Mouse (Mus musculus) liver, embryonic 14.5 days (tissue): Measurements from ENCODE around the gene Irf9. TPM values are rescaled to one million over a fixed set of nuclear protein-coding genes. Genes with fewer than 3 reads are reported as not detected.

Experiments used
- ATAC-seq: fragments of 200-750 bp; cut with Nextera tagmentation; 2 replicates; pipeline ENCODE4 v1.8.0; 2017; ENCODE audit warnings: moderate number of reproducible peaks, mild to moderate bottlenecking, moderate library complexity; ENCODE audit not compliant: insufficient read depth
- DNase-seq, 3 experiments: peaks; one replicate each; pipeline ENCODE4 v3.0.0-alpha.2; 2012 to 2013; ENCODE audit warnings: low read depth in 3 of 3, low spot score in 3 of 3
- H3K27ac ChIP-seq: fragments of 300-500 bp; sonication (generic); 2 replicates; pipeline ENCODE4 v1.5.1; 2014; ENCODE audit warnings: moderate library complexity, mild to moderate bottlenecking, control low read depth, inconsistent platforms
- H3K27me3 ChIP-seq: fragments of 300-500 bp; sonication (generic); 2 replicates; pipeline ENCODE4 v1.6.1; 2014; ENCODE audit warnings: mild to moderate bottlenecking, low read length, moderate library complexity; ENCODE audit not compliant: control insufficient read depth, insufficient read depth
- H3K36me3 ChIP-seq: fragments of 300-500 bp; sonication (generic); replicated peaks from 2 replicates; pipeline ENCODE4 v1.6.1; 2014; ENCODE audit warnings: low read depth; ENCODE audit not compliant: control insufficient read depth, insufficient read depth
- H3K4me1 ChIP-seq, 2 experiments: fragments of 200-500 bp in 1 of 2; fragments of 300-500 bp in 1 of 2; sonication (generic) in 1 of 2; replicated peaks; 2 replicates each; pipeline ENCODE4 v1.6.1; 2012 to 2014; ENCODE audit warnings: antibody characterized with exemption in 1 of 2, inconsistent platforms in 1 of 2, low read length in 1 of 2; ENCODE audit not compliant: control insufficient read depth in 2 of 2, insufficient read depth in 2 of 2
- H3K4me2 ChIP-seq: fragments of 300-500 bp; sonication (generic); 2 replicates; pipeline ENCODE4 v1.6.1; 2014; ENCODE audit warnings: low read depth, mild to moderate bottlenecking, control low read depth, moderate library complexity
- H3K4me3 ChIP-seq, 2 experiments: fragments of 200-500 bp in 1 of 2; fragments of 300-500 bp in 1 of 2; sonication (generic) in 1 of 2; 2 replicates each; pipeline ENCODE4 v1.5.1; 2012 to 2014; ENCODE audit warnings: low read depth in 2 of 2, low read length in 2 of 2, mild to moderate bottlenecking in 2 of 2, control low read depth in 1 of 2, inconsistent platforms in 1 of 2, moderate library complexity in 1 of 2; ENCODE audit not compliant: insufficient read depth in 1 of 2
- H3K9ac ChIP-seq: fragments of 300-500 bp; sonication (generic); replicated peaks from 2 replicates; pipeline ENCODE4 v1.6.1; 2014; ENCODE audit warnings: mild to moderate bottlenecking, control low read depth, moderate library complexity
- H3K9me3 ChIP-seq: fragments of 300-500 bp; sonication (generic); 2 replicates; pipeline ENCODE4 v1.6.1; 2016; ENCODE audit warnings: low read length, mixed read lengths; ENCODE audit not compliant: control insufficient read depth
- CTCF ChIP-seq: IDR thresholded peaks from 2 replicates; pipeline ENCODE4 v1.5.1; 2016; ENCODE audit warnings: antibody characterized with exemption, low read depth, control low read depth
- EP300 ChIP-seq: IDR thresholded peaks from 2 replicates; pipeline ENCODE4 v1.6.1; 2016; ENCODE audit warnings: antibody characterized with exemption, low read depth
- WGBS: fragments of 180-500 bp; shearing (Covaris S2); extraction: QIAGEN DNeasy Blood & Tissue Kit; methylation state at CpG from one replicate; pipeline ENCODE4 v1.1.7; 2014; ENCODE audit not compliant: insufficient replicate concordance; 5-methylcytosine and 5-hydroxymethylcytosine counted together
- polyA plus RNA-seq, 2 experiments: library from polyadenylated mRNA; depleted of rRNA in 1 of 2; stranded (reverse) in 1 of 2; unstranded in 1 of 2; fragments of >200 nt; fragmentation: Nextera tagmentation in 1 of 2; extraction: Ambion mirVana in 1 of 2; gene quantifications; 2 replicates each; pipeline versions ENCODE4 v1.2.1 to v1.2.3; 2012 to 2014

Gene Irf9
- polyA plus RNA-seq, 2 experiments = 13.8 to 15.1 TPM

- H3K27me3 ChIP-seq = no peaks in the 10 kb centered on the region
- H3K27ac ChIP-seq = peak overlapping the region; percentile 71; the same call in 1 of the 2 replicates
- peaks cover 31% of the 10 kb centered on the region for H3K36me3 ChIP-seq
- 14% methylated on average over 8 of the region's 8 CpGs for WGBS
- peak overlapping the region; percentile 89 for H3K9ac ChIP-seq
- peak overlapping the region; percentile 90 to 92 for H3K4me3 ChIP-seq
- TF ChIP-seq CTCF (no peak), EP300 (no peak)
- no peaks in the 10 kb centered on the region for H3K9me3 ChIP-seq
- H3K4me1 ChIP-seq = peaks cover 17 to 22% of the 10 kb centered on the region in 2 experiments
- DNase-seq (no peak), ATAC-seq (peak; percentile 29)
- peak overlapping the region; percentile 74 for H3K4me2 ChIP-seq
Measured at GRCm38 (mm10) chr14:55642679-55643059, 39.3 kb downstream of the Irf9 start.

GRCm38 (mm10) chr14:55643060-55643907 lies 39.9 kb downstream of the Irf9 start, which contains the start of gene Tm9sf1:
TSS of gene Tm9sf1 (minus strand) at chr14:55643806.
- H3K27ac ChIP-seq = peak within 1 kb of the TSS; percentile 71
- no peaks in the 10 kb centered on the region for H3K9me3 ChIP-seq
- peak; percentile 62 to 73 (median 68) for DNase-seq
- H3K4me1 ChIP-seq = peaks cover 17 to 22% of the 10 kb centered on the region in 2 experiments
- peak within 1 kb of the TSS; percentile 74 for H3K4me2 ChIP-seq
- H3K9ac ChIP-seq = peak within 1 kb of the TSS; percentile 89
- peak within 1 kb of the TSS; percentile 90 to 92 for H3K4me3 ChIP-seq
- peak; percentile 87 for ATAC-seq
- TF ChIP-seq EP300 (peak; percentile 63), CTCF (0 out of 2 replicates have a peak, but pooled peaks have one; percentile 11)
- under 1% methylated on average over 89 of the region's 89 CpGs for WGBS
- peaks cover 25% of the 10 kb centered on the region for H3K36me3 ChIP-seq
- no peaks in the 10 kb centered on the region for H3K27me3 ChIP-seq

- Histone ChIP-seq H3K4me3 (peak overlapping the region; percentile 90 to 92), H3K36me3 (peaks cover 16% of the 10 kb centered on the region), H3K9me3 (no peaks in the 10 kb centered on the region), H3K27me3 (no peaks in the 10 kb centered on the region), H3K4me2 (peak overlapping the region; percentile 74), H3K4me1 (peaks cover 17 to 22% of the 10 kb centered on the region in 2 experiments), H3K27ac (peak overlapping the region; percentile 71), H3K9ac (peak overlapping the region; percentile 89)
- no peak for ATAC-seq
- no peak for DNase-seq
- WGBS = 21% methylated on average over 17 of the region's 17 CpGs
- TF ChIP-seq CTCF (no peak), EP300 (no peak)
Measured at GRCm38 (mm10) chr14:55644261-55644888, 41.0 kb downstream of the Irf9 start.

GRCm38 (mm10) chr14:55649884-55650283 lies 46.5 kb downstream of the Irf9 start, which contains the start of gene Tssk4:
TSS of gene Tssk4 (plus strand) at chr14:55650184.
- Histone ChIP-seq H3K4me3 (no peak within 1 kb of the TSS), H3K4me1 (peaks cover 2 to 5% of the 10 kb centered on the region in 2 experiments), H3K36me3 (no peaks in the 10 kb centered on the region), H3K27me3 (no peaks in the 10 kb centered on the region), H3K4me2 (no peak within 1 kb of the TSS), H3K9me3 (no peaks in the 10 kb centered on the region), H3K27ac (no peak within 1 kb of the TSS), H3K9ac (no peak within 1 kb of the TSS)
- TF ChIP-seq EP300 = no peak
- TF ChIP-seq CTCF = no peak
- 91% methylated on average over 2 of the region's 2 CpGs for WGBS
- DNase-seq = no peak
- ATAC-seq = no peak

- H3K4me3 ChIP-seq = no peak overlapping the region
- DNase-seq (no peak), ATAC-seq (no peak)
- no peak overlapping the region for H3K4me2 ChIP-seq
- WGBS = 76% methylated on average over 7 of the region's 7 CpGs
- H3K4me1 ChIP-seq = no peaks in the 10 kb centered on the region
- no peaks in the 10 kb centered on the region for H3K9me3 ChIP-seq
- H3K27ac ChIP-seq = no peak overlapping the region
- no peaks in the 10 kb centered on the region for H3K27me3 ChIP-seq
- no peaks in the 10 kb centered on the region for H3K36me3 ChIP-seq
- H3K9ac ChIP-seq = no peak overlapping the region
- TF ChIP-seq CTCF (no peak), EP300 (no peak)
Measured at GRCm38 (mm10) chr14:55651528-55651927, 48.2 kb downstream of the Irf9 start.
